Mouse (Mus musculus): Measurements from ENCODE around the gene Ergic1. TPM values are rescaled to one million over a fixed set of nuclear protein-coding genes. Genes with fewer than 3 reads are reported as not detected.
A peak's percentile ranks its signal among the peaks of the same experiment; 100 is the strongest.

Ergic1 gene
- polyA plus RNA-seq, 1 experiment: 68.6 TPM

- H3K4me3 ChIP-seq (ENCODE audit: low read depth, low read length): no peak overlapping the region
- TF ChIP-seq CTCF (IDR thresholded peaks at IDR 0.05; ENCODE audit: extremely low read depth, insufficient read length, insufficient replicate concordance, low read depth, low read length) (no peak), POLR2A (IDR thresholded peaks at IDR 0.05; ENCODE audit: low read depth, low read length) (no peak)
- H3K36me3 ChIP-seq (ENCODE audit: control insufficient read depth, insufficient read depth, low read length): no peaks in the 10 kb centered on the region
- WGBS: 83% methylated on average over 9 of the region's 9 CpGs
- H3K27ac ChIP-seq (ENCODE audit: insufficient read depth, low read depth, low read length): no peak overlapping the region
- peaks cover 13% of the 10 kb centered on the region for H3K4me1 ChIP-seq (ENCODE audit: control insufficient read depth, insufficient read depth, insufficient read length, low read length)
- H3K27me3 ChIP-seq (ENCODE audit: control insufficient read depth, insufficient read depth, low read length): no peaks in the 10 kb centered on the region
Observed at GRCm38 (mm10) chr17:26614708-26615486, 53.6 kb downstream of the Ergic1 start.

GRCm38 (mm10) chr17:26616696-26617095 lies 55.4 kb downstream of the Ergic1 start:
- Histone ChIP-seq H3K27me3 (ENCODE audit: control insufficient read depth, insufficient read depth, low read length) (no peaks in the 10 kb centered on the region), H3K27ac (ENCODE audit: insufficient read depth, low read depth, low read length) (peak overlapping the region; percentile 88), H3K4me1 (ENCODE audit: control insufficient read depth, insufficient read depth, insufficient read length, low read length) (peaks cover 27% of the 10 kb centered on the region), H3K36me3 (ENCODE audit: control insufficient read depth, insufficient read depth, low read length) (no peaks in the 10 kb centered on the region), H3K4me3 (ENCODE audit: low read depth, low read length) (no peak overlapping the region)
- no peak for TF ChIP-seq CTCF (IDR thresholded peaks at IDR 0.05; ENCODE audit: extremely low read depth, insufficient read length, insufficient replicate concordance, low read depth, low read length)
- peak; percentile 24; the same call in 1 of the 2 replicates for TF ChIP-seq POLR2A (IDR thresholded peaks at IDR 0.05; ENCODE audit: low read depth, low read length)
- WGBS: 28% methylated on average over 2 of the region's 2 CpGs

GRCm38 (mm10) chr17:26618498-26618897 lies 57.2 kb downstream of the Ergic1 start:
- H3K27me3 ChIP-seq (ENCODE audit: control insufficient read depth, insufficient read depth, low read length): no peaks in the 10 kb centered on the region
- no peak overlapping the region for H3K27ac ChIP-seq (ENCODE audit: insufficient read depth, low read depth, low read length)
- peaks cover 30% of the 10 kb centered on the region for H3K4me1 ChIP-seq (ENCODE audit: control insufficient read depth, insufficient read depth, insufficient read length, low read length)
- H3K4me3 ChIP-seq (ENCODE audit: low read depth, low read length): no peak overlapping the region
- no peaks in the 10 kb centered on the region for H3K36me3 ChIP-seq (ENCODE audit: control insufficient read depth, insufficient read depth, low read length)
- WGBS: 81% methylated on average over 5 of the region's 5 CpGs
- TF ChIP-seq CTCF (IDR thresholded peaks at IDR 0.05; ENCODE audit: extremely low read depth, insufficient read length, insufficient replicate concordance, low read depth, low read length) (no peak), POLR2A (IDR thresholded peaks at IDR 0.05; ENCODE audit: low read depth, low read length) (no peak)

GRCm38 (mm10) chr17:26619577-26619976 lies 58.3 kb downstream of the Ergic1 start:
- 86% methylated on average over 6 of the region's 6 CpGs for WGBS
- H3K4me3 ChIP-seq (ENCODE audit: low read depth, low read length): no peak overlapping the region
- no peak overlapping the region for H3K27ac ChIP-seq (ENCODE audit: insufficient read depth, low read depth, low read length)
- H3K4me1 ChIP-seq (ENCODE audit: control insufficient read depth, insufficient read depth, insufficient read length, low read length): peaks cover 30% of the 10 kb centered on the region
- no peak for TF ChIP-seq POLR2A (IDR thresholded peaks at IDR 0.05; ENCODE audit: low read depth, low read length)
- no peak for TF ChIP-seq CTCF (IDR thresholded peaks at IDR 0.05; ENCODE audit: extremely low read depth, insufficient read length, insufficient replicate concordance, low read depth, low read length)
- no peaks in the 10 kb centered on the region for H3K27me3 ChIP-seq (ENCODE audit: control insufficient read depth, insufficient read depth, low read length)
- 0 out of 2 replicates have a peak, but pooled peaks cover 4% of the 10 kb centered on the region for H3K36me3 ChIP-seq (ENCODE audit: control insufficient read depth, insufficient read depth, low read length)

- TF ChIP-seq CTCF (IDR thresholded peaks at IDR 0.05; ENCODE audit: extremely low read depth, insufficient read length, insufficient replicate concordance, low read depth, low read length) (no peak), POLR2A (IDR thresholded peaks at IDR 0.05; ENCODE audit: low read depth, low read length) (no peak)
- Histone ChIP-seq H3K27ac (ENCODE audit: insufficient read depth, low read depth, low read length) (peak overlapping the region; percentile 82), H3K36me3 (ENCODE audit: control insufficient read depth, insufficient read depth, low read length) (0 out of 2 replicates have a peak, but pooled peaks cover 4% of the 10 kb centered on the region), H3K4me1 (ENCODE audit: control insufficient read depth, insufficient read depth, insufficient read length, low read length) (peaks cover 30% of the 10 kb centered on the region), H3K27me3 (ENCODE audit: control insufficient read depth, insufficient read depth, low read length) (no peaks in the 10 kb centered on the region), H3K4me3 (ENCODE audit: low read depth, low read length) (no peak overlapping the region)
- 95% methylated on average over 6 of the region's 6 CpGs for WGBS
Observed at GRCm38 (mm10) chr17:26620292-26620691, 59.0 kb downstream of the Ergic1 start.

- WGBS: 30% methylated on average over 17 of the region's 17 CpGs
- Histone ChIP-seq H3K4me1 (ENCODE audit: control insufficient read depth, insufficient read depth, insufficient read length, low read length) (peaks cover 28% of the 10 kb centered on the region), H3K4me3 (ENCODE audit: low read depth, low read length) (0 out of 2 replicates have a peak overlapping the region, but pooled peaks have one; percentile 7), H3K27me3 (ENCODE audit: control insufficient read depth, insufficient read depth, low read length) (no peaks in the 10 kb centered on the region), H3K27ac (ENCODE audit: insufficient read depth, low read depth, low read length) (peak overlapping the region; percentile 82), H3K36me3 (ENCODE audit: control insufficient read depth, insufficient read depth, low read length) (0 out of 2 replicates have a peak, but pooled peaks cover 4% of the 10 kb centered on the region)
- TF ChIP-seq POLR2A (IDR thresholded peaks at IDR 0.05; ENCODE audit: low read depth, low read length): no peak
- TF ChIP-seq CTCF (IDR thresholded peaks at IDR 0.05; ENCODE audit: extremely low read depth, insufficient read length, insufficient replicate concordance, low read depth, low read length): no peak
Observed at GRCm38 (mm10) chr17:26620786-26621766, 59.8 kb downstream of the Ergic1 start.
